Mouse (Mus musculus): Measurements from ENCODE around the gene Grin2a.

Gene Grin2a

GRCm38 (mm10) chr16:9994951-9995813, at the start of gene Grin2a:
Gene Grin2a, minus strand, starts transcription at chr16:9995560.
- in situ Hi-C loops (cut with MboI, MseI): loop anchor here in 1 of 2 experiments (5.0 kb wide), 1 partner anchor 1108 kb away; no protein-coding TSS in a partner anchor

- in situ Hi-C loops (cut with MboI, MseI): no loop called here
Observed at GRCm38 (mm10) chr16:10035582-10036215, 40.3 kb upstream of the Grin2a start.

- in situ Hi-C loops (cut with MboI, MseI): no loop called here
Observed at GRCm38 (mm10) chr16:10033416-10033979, 38.1 kb upstream of the Grin2a start.

- in situ Hi-C loops (cut with MboI, MseI): no loop called here
Observed at GRCm38 (mm10) chr16:10031891-10032290, 36.5 kb upstream of the Grin2a start.

- in situ Hi-C loops (cut with MboI, MseI): loop anchor here in 1 of 2 experiments (10.0 kb wide), 1 partner anchor 1248 kb away; no protein-coding TSS in a partner anchor
Observed at GRCm38 (mm10) chr16:10026741-10027140, 31.4 kb upstream of the Grin2a start.

- in situ Hi-C loops (cut with MboI, MseI): no loop called here
Observed at GRCm38 (mm10) chr16:10009743-10010142, 14.4 kb upstream of the Grin2a start.

GRCm38 (mm10) chr16:10005606-10006005, 10.2 kb upstream of the Grin2a start:
- in situ Hi-C loops (cut with MboI, MseI): no loop called here

GRCm38 (mm10) chr16:10004096-10004495, 8.7 kb upstream of the Grin2a start:
- in situ Hi-C loops (cut with MboI, MseI): no loop called here

GRCm38 (mm10) chr16:10003001-10003400, 7.6 kb upstream of the Grin2a start:
- in situ Hi-C loops (cut with MboI, MseI): no loop called here

- in situ Hi-C loops (cut with MboI, MseI): no loop called here
Observed at GRCm38 (mm10) chr16:10001601-10002000, 6.2 kb upstream of the Grin2a start.

- in situ Hi-C loops (cut with MboI, MseI): no loop called here
Observed at GRCm38 (mm10) chr16:9999926-10000325, 4.6 kb upstream of the Grin2a start.

GRCm38 (mm10) chr16:9997931-9998330, 2.6 kb upstream of the Grin2a start:
- in situ Hi-C loops (cut with MboI, MseI): no loop called here

GRCm38 (mm10) chr16:9995814-9996210, 452 bp upstream of the Grin2a start:
- in situ Hi-C loops (cut with MboI, MseI): no loop called here

GRCm38 (mm10) chr16:9994041-9994950, 1.1 kb downstream of the Grin2a start:
- in situ Hi-C loops (cut with MboI, MseI): loop anchor here in 1 of 2 experiments (5.0 kb wide), 1 partner anchor 1107 kb away; no protein-coding TSS in a partner anchor

GRCm38 (mm10) chr16:9993255-9994040, 1.9 kb downstream of the Grin2a start:
- in situ Hi-C loops (cut with MboI, MseI): loop anchor here in 1 of 2 experiments (5.0 kb wide), 1 partner anchor 1106 kb away; no protein-coding TSS in a partner anchor

GRCm38 (mm10) chr16:9992773-9993221, 2.6 kb downstream of the Grin2a start:
- in situ Hi-C loops (cut with MboI, MseI): loop anchor here in 1 of 2 experiments (5.0 kb wide), 1 partner anchor 1105 kb away; no protein-coding TSS in a partner anchor

GRCm38 (mm10) chr16:9992076-9992772, 3.1 kb downstream of the Grin2a start:
- in situ Hi-C loops (cut with MboI, MseI): loop anchor here in 1 of 2 experiments (5.0 kb wide), 1 partner anchor 1105 kb away; no protein-coding TSS in a partner anchor

- in situ Hi-C loops (cut with MboI, MseI): no loop called here
Observed at GRCm38 (mm10) chr16:9985041-9985440, 10.3 kb downstream of the Grin2a start.

- in situ Hi-C loops (cut with MboI, MseI): no loop called here
Observed at GRCm38 (mm10) chr16:9980641-9981040, 14.7 kb downstream of the Grin2a start.
